Comparison of ENCODE assay signal across 21 mouse cellular contexts in the genomic region with DNA sequence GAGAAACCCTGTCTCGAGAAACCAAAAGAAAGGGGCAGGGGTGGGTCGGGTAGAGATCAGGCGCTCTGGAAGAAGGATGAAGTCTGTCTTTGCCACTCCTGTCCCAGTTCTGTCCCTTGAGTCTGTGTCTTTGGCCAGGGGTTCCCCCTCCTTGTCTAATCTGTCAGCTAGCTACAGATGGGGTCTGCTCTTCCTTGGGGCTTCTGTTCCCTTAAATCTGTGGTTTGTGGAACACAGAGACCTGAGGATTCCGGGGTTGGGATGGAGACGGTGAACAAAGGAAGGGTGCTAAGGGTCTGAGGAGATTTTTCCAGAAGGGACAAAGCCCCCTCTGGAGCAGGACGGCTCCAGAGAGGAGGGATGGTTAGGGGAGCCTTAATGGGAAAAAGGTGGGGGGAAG. TPM values are rescaled to one million over a fixed set of nuclear protein-coding genes. Genes with fewer than 3 reads are reported as not detected.
"Had no signal": no experiment of that assay in that cellular context is flagged by ENCODE, and none has a peak within 500 bp of the region (broad histone marks: within the 10 kb centered on the region; RNA-seq: fewer than 3 reads in every experiment).

A gene (plus strand): TSS at position 301 of the 400 bp plus-strand sequence.

- H3K4me3 ChIP-seq: gastrocnemius, adult 2 months; heart, embryonic 10.5 days; heart, embryonic 12.5 days; hindbrain, embryonic 13.5 days; hindbrain, embryonic 15.5 days; layer of hippocampus, adult 2 months; left cerebral cortex, adult 2 months had no signal

- H3K9me3 ChIP-seq: heart, embryonic 10.5 days; heart, embryonic 12.5 days; hindbrain, embryonic 13.5 days; hindbrain, embryonic 15.5 days had no signal

- H3K4me2 ChIP-seq: heart, embryonic 12.5 days; hindbrain, embryonic 13.5 days; hindbrain, embryonic 15.5 days had no signal

- H3K36me3 ChIP-seq: heart, embryonic 10.5 days; heart, embryonic 12.5 days; hindbrain, embryonic 13.5 days; hindbrain, embryonic 15.5 days had no signal

- DNase-seq: gastrocnemius, postnatal 10 days; gastrocnemius, postnatal 25 days; heart, adult 18-20 months; heart, postnatal 14 days; heart, postnatal 36 days; kidney, adult 18-20 months; kidney, adult 8-10 months; kidney, postnatal 10 days; kidney, postnatal 4 days; liver had no signal

- H3K27ac ChIP-seq: gastrocnemius, adult 2 months; heart, embryonic 10.5 days; hindbrain, embryonic 13.5 days; hindbrain, embryonic 15.5 days; hindbrain, postnatal 0 days; layer of hippocampus, adult 2 months; left cerebral cortex, adult 2 months had no signal

- H3K4me1 ChIP-seq: heart, embryonic 10.5 days; heart, embryonic 12.5 days; hindbrain, embryonic 13.5 days; hindbrain, embryonic 15.5 days had no signal

- H3K9ac ChIP-seq: heart, embryonic 12.5 days; hindbrain, embryonic 13.5 days; hindbrain, embryonic 15.5 days had no signal

- H3K27me3 ChIP-seq: heart, embryonic 12.5 days; hindbrain, embryonic 13.5 days; hindbrain, embryonic 15.5 days had no signal

- ATAC-seq: hindbrain, postnatal 0 days; intestine, embryonic 16.5 days had no signal

RNA-seq across cellular contexts. Expression of the gene that starts here (rescaled TPM):
- polyA plus RNA-seq: heart, embryonic 10.5 days; heart, embryonic 12.5 days; heart, embryonic 14.5 days; intestine, embryonic 16.5 days; liver, embryonic 11.5 days had no signal
